Mouse (Mus musculus): ENCODE data around the gene Nsf. TPM values are rescaled to one million over a fixed set of nuclear protein-coding genes. Genes with fewer than 3 reads are reported as not detected.

Gene Nsf
- total RNA-seq, 2 experiments from 2014 or later, result 89.5 to 94.1 TPM

GRCm38 (mm10) chr11:103838955-103839354 lies 114.9 kb downstream of the Nsf start:
- no peak for DNase-seq

GRCm38 (mm10) chr11:103832331-103832730 lies 121.5 kb downstream of the Nsf start:
- no peak for DNase-seq

- DNase-seq, result no peak
These were observed 122.1 kb downstream of the Nsf start for GRCm38 (mm10) chr11:103831766-103832165.

DNA sequence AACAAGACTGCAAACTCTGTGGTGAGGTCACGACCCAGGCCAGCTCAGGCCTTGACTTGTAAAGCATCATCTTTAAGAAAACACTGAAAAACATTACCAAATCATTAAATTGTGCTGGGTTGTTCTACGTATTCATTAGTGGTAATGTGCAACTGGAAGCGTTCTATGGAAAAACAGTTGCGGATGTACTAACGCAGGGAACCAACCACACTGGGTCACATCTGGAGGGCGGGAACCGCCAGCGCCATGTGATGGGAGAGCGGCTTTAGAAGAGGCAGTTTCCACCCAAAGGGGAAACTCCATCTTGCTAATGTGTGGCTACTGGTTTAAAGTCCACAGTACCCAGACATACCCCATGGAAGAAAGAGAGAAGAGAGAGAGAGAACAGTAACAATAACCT lies 123.4 kb downstream of the Nsf start:
- no peak for DNase-seq

GRCm38 (mm10) chr11:103829956-103830355 lies 123.9 kb downstream of the Nsf start:
- DNase-seq, result peak; percentile 55

DNA sequence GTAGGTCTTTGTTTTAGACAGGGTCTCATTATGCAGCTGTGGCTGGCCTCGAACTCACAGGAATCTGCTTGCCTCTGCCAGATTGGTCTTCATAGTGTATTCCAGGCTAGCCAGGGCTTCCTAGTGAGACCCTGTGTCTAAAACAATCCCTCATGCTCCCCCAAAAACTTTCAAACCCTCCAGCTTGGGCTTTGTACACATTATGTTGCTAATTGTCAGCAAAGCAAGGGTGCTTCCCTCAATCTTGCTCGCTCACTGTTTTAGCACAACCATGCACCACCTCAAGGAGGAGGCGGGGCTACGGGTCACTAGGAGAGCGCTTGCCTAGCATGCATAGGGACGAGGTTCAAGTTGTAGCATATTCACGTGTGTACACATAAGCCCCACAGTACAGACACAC lies 125.0 kb downstream of the Nsf start:
- peak; percentile 21 for DNase-seq

- DNase-seq, result no peak
These were observed 126.7 kb downstream of the Nsf start for GRCm38 (mm10) chr11:103827201-103827600.

- no peak for DNase-seq
These were observed 137.1 kb downstream of the Nsf start for GRCm38 (mm10) chr11:103816719-103817118.

DNA sequence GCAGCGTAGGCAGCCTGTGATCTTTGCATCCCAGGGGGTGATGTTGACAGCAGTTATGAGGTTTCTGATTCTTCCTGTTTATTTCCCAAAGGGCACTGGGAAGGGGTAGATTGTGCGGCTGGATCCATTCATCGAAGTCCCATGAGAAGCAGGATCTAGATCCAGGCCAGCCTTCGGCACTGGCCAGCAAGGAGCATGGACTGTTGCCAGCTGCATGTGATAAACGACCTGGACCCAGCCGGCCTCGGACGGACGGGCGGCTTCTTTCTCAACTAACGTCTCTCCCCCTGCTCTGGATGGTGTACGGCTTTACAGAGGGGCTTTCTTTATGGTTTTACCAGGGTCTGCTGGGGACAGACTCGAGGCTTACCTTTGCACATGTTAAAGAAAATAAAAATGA lies 137.9 kb downstream of the Nsf start:
- DNase-seq, result peak; percentile 78

GRCm38 (mm10) chr11:103814808-103815207 lies 139.0 kb downstream of the Nsf start:
- DNase-seq, result no peak

DNA sequence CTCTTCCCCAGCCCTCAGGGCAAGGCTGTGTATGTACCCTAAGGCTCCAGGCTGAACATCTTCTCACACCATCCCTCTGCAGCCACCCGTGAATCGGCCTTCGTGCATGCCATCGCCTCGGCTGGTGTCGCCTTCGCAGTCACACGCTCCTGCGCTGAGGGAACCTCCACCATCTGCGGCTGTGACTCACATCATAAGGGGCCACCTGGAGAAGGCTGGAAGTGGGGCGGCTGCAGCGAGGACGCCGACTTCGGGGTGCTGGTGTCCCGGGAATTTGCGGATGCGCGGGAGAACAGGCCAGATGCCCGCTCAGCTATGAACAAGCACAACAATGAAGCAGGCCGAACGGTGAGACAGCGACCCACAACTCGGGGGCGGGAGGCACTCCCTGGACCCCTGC lies 142.6 kb downstream of the Nsf start:
- DNase-seq, result no peak

- no peak for DNase-seq
These were observed 143.2 kb downstream of the Nsf start for GRCm38 (mm10) chr11:103810631-103811030.

DNA sequence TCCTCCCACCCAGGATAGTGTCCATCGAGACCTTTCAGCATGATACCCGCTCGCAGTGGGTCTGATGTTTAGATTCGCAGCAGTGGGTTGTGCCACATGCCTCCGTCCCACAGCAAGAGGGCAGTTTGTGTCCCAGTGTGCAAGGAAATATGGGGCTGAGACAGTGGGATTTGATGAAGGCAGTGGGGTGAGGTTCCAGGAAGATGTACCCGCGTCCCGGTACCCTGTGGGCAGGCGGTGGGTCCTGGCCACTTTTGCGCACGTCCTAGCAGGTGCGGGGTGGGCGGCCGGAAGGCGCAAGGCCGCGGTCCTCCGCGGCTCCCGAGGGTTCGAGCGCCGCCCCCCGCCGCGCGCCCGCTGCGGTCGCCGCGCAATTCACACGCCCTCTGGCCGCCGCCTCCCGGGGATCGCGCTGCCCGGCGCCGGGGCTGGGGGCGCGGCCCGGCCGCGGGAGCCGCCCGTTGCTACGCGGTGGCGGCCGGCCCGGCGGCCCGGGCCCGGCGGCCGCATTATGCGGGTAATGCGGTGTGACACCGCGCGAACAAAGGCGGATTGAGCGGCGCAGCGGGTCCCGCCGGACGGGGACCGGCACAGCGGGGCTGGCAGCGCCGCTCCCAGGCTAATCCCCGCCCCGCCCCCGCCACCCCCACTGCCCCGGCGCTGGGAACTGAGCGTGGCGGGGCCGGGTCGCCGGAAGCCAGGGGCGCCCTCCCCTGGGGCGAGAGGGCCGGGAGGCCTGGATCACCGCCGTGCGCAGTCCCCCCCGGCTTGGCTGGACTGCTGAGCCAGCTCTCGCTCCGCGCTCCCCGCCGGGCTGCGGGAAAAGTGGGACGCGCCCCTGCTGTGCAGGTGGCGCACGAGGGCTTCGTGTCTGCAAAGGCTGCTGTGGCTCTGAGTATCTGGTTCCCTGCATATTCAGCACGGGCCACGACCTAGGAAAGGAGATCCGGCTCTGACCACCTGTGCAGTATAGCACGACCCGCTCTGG lies 144.0 kb downstream of the Nsf start:
- peak; percentile 38 for DNase-seq

GRCm38 (mm10) chr11:103808771-103809610 lies 144.9 kb downstream of the Nsf start:
- no peak for DNase-seq

GRCm38 (mm10) chr11:103807966-103808365 lies 145.9 kb downstream of the Nsf start:
- peak; percentile 18 for DNase-seq

DNA sequence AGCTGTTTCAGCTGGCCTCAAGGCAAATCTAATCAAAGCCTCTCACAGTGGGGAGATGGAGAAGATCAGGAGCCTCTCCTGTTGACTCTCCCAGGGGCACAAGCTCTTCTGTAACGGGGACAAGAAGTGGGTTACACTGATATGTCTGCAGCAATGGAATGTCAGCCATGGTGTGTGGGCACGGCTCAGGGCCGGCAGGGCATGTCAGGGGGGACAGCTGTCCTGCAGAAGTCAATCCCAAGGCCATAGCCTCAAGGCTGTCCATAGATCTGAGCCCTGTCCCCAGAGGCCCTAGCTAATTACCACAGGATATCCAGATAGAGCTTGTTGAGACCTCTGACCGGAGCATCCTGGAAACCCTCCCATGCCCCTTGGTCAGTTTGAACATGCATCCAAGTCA lies 149.1 kb downstream of the Nsf start:
- no peak for DNase-seq

DNA sequence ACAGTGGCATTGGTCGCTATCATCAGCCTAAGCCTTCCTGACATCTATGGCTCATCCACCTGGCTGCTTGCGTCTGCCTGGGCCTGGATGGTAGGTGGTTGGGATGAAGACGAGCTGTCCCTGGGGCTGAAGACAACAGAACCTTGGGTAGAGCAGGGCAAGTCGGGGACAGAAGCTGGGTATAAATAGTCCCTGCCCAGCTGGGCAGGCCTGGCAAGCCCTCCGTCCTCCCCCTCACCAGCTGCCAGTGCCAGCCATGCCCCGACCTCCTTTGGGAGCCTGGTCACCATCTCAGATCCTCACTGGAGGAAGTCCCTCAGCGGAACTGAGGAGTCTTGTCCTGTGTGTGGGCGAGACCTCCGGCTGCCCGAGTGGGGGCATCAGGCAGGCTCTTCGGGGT lies 149.7 kb downstream of the Nsf start:
- no peak for DNase-seq

DNA sequence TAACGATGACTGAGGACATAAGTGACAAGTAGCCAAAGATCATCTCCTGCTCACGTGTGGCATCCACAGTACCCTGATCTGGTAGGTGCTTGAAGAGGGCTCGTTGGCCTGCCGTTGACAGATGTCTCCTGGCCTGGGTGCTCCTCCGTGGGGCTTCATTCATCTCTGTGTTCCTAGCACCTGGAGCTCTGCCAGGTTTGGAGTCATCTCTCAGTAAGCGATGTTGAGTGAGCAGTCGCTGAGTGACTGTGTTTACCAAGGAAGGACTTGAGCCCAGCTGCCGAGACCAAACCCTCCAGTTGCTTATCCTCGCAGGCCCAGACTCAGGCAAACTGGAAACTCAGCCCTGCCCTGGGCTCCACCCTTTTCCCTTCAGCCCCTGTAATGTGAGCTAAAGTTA lies 152.7 kb downstream of the Nsf start:
- no peak for DNase-seq

- DNase-seq, result no peak
These were observed 163.9 kb downstream of the Nsf start for GRCm38 (mm10) chr11:103789951-103790350.

DNA sequence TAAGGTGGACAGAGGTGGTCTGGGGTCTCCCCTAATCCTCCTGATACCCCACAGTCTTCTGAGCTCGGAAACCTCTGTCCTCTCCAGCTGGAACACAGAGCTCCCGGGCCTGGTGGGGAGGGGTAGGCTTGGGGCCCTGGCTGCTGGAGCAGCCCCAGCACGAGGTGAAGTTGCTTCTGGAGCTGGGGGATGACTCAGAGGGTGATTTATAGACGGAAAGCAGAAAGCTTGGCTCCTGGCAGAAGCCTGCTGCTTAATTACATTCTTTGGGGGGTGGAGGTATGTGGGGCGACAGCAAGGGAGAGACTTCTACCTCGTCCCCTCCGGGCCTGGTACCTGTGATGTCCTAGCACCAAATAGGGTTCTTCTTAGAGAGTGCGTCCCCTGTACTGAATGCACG lies 173.7 kb downstream of the Nsf start:
- DNase-seq, result peak; percentile 45

GRCm38 (mm10) chr11:103774228-103774530 lies 179.7 kb downstream of the Nsf start:
- no peak for DNase-seq

DNA sequence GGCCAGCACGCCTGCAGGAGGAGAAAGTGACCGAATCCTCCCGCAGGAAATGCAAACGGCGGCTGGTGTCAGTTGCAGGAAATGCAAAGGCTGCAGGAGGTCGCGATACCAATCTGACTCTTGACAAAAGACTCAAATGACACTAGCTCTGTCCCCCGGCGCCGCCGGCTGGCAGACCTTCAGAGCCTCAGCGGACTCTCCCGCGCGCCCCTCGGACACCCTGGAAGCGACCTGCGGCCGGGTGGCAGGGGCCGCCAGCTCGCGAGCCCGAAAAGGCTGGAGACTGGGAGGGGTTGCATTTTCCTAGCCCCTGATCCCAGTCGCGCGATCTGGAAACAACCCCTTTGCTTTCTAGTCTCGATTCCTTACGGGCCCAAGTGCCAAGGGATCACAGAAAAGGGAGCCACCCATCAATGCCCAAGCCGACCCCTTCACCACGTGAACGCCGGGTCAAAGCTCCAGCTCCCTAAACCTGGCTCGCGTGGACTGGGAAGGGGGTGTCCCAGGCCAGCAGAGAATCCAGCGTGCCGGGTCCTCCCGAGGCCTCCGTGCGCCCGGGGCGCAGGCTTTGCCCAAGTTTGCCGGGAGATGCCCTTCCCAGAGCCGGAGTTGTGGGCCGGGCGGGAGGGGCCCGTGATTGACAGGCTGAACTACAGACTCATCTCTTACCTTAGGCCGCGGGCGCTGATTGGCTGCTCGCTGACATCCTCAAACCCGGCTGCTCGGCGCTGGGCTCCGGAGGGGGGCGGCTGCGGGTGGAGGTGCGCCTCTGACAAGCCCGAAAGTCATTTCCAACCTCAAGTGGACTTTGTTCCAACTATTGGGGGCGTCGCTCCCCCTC lies 180.2 kb downstream of the Nsf start, which contains the start of gene Wnt3:
Wnt3 (plus strand) TSS at position 764 of the 841 bp plus-strand sequence.
- peak; percentile 23 for DNase-seq

Data from adrenal gland, postnatal 10 days (tissue).